ENCODE assay signal across 9 mouse cellular contexts in the genomic region with DNA sequence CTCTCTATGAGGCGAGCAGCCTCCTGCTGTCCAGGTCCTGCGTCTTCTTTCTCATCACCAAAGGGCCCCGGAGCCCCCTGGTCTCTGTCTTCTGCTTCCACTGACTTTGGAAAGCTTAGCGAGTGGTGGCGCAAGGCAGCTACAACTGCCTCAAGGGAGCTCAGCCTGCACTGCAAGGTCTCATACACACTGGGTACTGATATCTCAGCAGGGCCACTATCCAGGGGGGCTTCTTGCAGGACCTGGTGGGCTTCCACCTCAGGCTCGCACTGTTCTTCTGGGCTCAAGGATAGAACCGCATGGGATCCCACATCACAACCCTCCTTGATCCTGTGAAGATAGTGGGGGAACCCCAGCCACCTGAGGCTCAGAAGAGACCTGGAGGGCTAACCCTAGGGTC. TPM values are rescaled to one million over a fixed set of nuclear protein-coding genes. Genes with fewer than 3 reads are reported as not detected.
DNase-seq lines count a peak whose midpoint lies in the region; ATAC-seq and TF ChIP-seq lines count a peak whose summit lies in the region.
"Had no signal": no experiment of that assay in that cellular context is flagged by ENCODE, and none has a peak within 500 bp of the region (broad histone marks: within the 10 kb centered on the region; RNA-seq: fewer than 3 reads in every experiment).

No protein-coding gene starts in this region.

- H3K27me3 ChIP-seq in forebrain, embryonic 11.5 days (ENCODE audit: control insufficient read depth, insufficient read depth, low read length), result no peaks in the 10 kb centered on the region
- H3K27me3 ChIP-seq in forebrain, embryonic 15.5 days, result no peaks in the 10 kb centered on the region
- no peaks in the 10 kb centered on the region for H3K27me3 ChIP-seq in heart, embryonic 15.5 days
- no peaks in the 10 kb centered on the region for H3K27me3 ChIP-seq in liver, embryonic 11.5 days (replicated peaks; ENCODE audit: control insufficient read depth, insufficient read depth, low read length)

- H3K4me1 ChIP-seq in forebrain, embryonic 11.5 days (replicated peaks; ENCODE audit: control insufficient read depth, insufficient read depth, low read length), result peaks cover 7% of the 10 kb centered on the region
- H3K4me1 ChIP-seq in forebrain, embryonic 15.5 days, result peaks cover 17% of the 10 kb centered on the region
- H3K4me1 ChIP-seq in heart, embryonic 15.5 days (replicated peaks), result peaks cover 13% of the 10 kb centered on the region
- peaks cover 14% of the 10 kb centered on the region for H3K4me1 ChIP-seq in liver, embryonic 11.5 days (replicated peaks; ENCODE audit: control insufficient read depth, insufficient read depth, low read length)

- no peaks in the 10 kb centered on the region for H3K9me3 ChIP-seq in forebrain, embryonic 11.5 days (ENCODE audit: control insufficient read depth, low read length)
- no peaks in the 10 kb centered on the region for H3K9me3 ChIP-seq in forebrain, embryonic 15.5 days
- H3K9me3 ChIP-seq in heart, embryonic 15.5 days (replicated peaks), result no peaks in the 10 kb centered on the region
- H3K9me3 ChIP-seq in liver, embryonic 11.5 days (ENCODE audit: control insufficient read depth, low read length), result no peaks in the 10 kb centered on the region
- H3K9me3 ChIP-seq: forebrain, embryonic 12.5 days had no signal

- H3K9ac ChIP-seq in forebrain, embryonic 11.5 days (ENCODE audit: low read length), result no peak overlapping the region
- H3K9ac ChIP-seq in forebrain, embryonic 15.5 days (replicated peaks), result no peak overlapping the region
- H3K9ac ChIP-seq in heart, embryonic 15.5 days, result 0 out of 2 replicates have a peak overlapping the region, but pooled peaks have one; percentile 26
- H3K9ac ChIP-seq in liver, embryonic 11.5 days (ENCODE audit: low read depth, low read length), result no peak overlapping the region
- H3K9ac ChIP-seq: forebrain, embryonic 12.5 days had no signal

- intact Hi-C loops in left cerebral cortex, adult 2 months (cut with DNase I), result no loop called here
- intact Hi-C loops in left cerebral cortex, postnatal 4 days (cut with DNase I), result no loop called here

- no peak overlapping the region for H3K4me2 ChIP-seq in forebrain, embryonic 11.5 days (ENCODE audit: low read depth, low read length, severe bottlenecking)
- H3K4me2 ChIP-seq in forebrain, embryonic 15.5 days (replicated peaks), result no peak overlapping the region
- peak overlapping the region; percentile 84 for H3K4me2 ChIP-seq in heart, embryonic 15.5 days
- peak overlapping the region; percentile 35 for H3K4me2 ChIP-seq in liver, embryonic 11.5 days
- H3K4me2 ChIP-seq: forebrain, embryonic 12.5 days had no signal

- TF ChIP-seq CTCF in left cerebral cortex, adult 2 months (IDR thresholded peaks at IDR 0.05), result no peak

- ATAC-seq in forebrain, embryonic 11.5 days (replicated peaks; ENCODE audit: low FRiP score), result no peak
- no peak for ATAC-seq in forebrain, embryonic 15.5 days (replicated peaks)
- ATAC-seq in heart, embryonic 15.5 days (replicated peaks; ENCODE audit: insufficient number of reproducible peaks, insufficient read depth, low FRiP score, low read depth), result no peak
- ATAC-seq in liver, embryonic 11.5 days (replicated peaks; ENCODE audit: low FRiP score), result no peak
- no peak for ATAC-seq in megakaryocyte-erythroid progenitor cell, adult 5-6 weeks (replicated peaks; ENCODE audit: low FRiP score, low TSS enrichment, poor library complexity, severe bottlenecking)

- no peak overlapping the region for H3K27ac ChIP-seq in forebrain, embryonic 11.5 days (ENCODE audit: low read depth, low read length)
- no peak overlapping the region for H3K27ac ChIP-seq in forebrain, embryonic 15.5 days (replicated peaks)
- no peak overlapping the region for H3K27ac ChIP-seq in left cerebral cortex, adult 2 months
- 0 out of 2 replicates have a peak overlapping the region, but pooled peaks have one; percentile 81 for H3K27ac ChIP-seq in heart, embryonic 15.5 days
- H3K27ac ChIP-seq in liver, embryonic 11.5 days (ENCODE audit: low read depth, low read length), result no peak overlapping the region
- H3K27ac ChIP-seq: forebrain, embryonic 12.5 days had no signal

- WGBS in forebrain, embryonic 11.5 days, result 85% methylated on average over 7 of the region's 7 CpGs
- 80% methylated on average over 7 of the region's 7 CpGs for WGBS in forebrain, embryonic 15.5 days
- 71% methylated on average over 7 of the region's 7 CpGs for WGBS in heart, embryonic 15.5 days
- 78% methylated on average over 7 of the region's 7 CpGs for WGBS in liver, embryonic 11.5 days

- H3K36me3 ChIP-seq in forebrain, embryonic 11.5 days (ENCODE audit: control insufficient read depth, insufficient read depth, low read length), result no peaks in the 10 kb centered on the region; the same call in 1 of the 2 replicates
- H3K36me3 ChIP-seq in forebrain, embryonic 15.5 days, result peaks cover 10% of the 10 kb centered on the region
- peaks cover 10% of the 10 kb centered on the region for H3K36me3 ChIP-seq in heart, embryonic 15.5 days
- peaks cover 8% of the 10 kb centered on the region; the same call in 1 of the 2 replicates for H3K36me3 ChIP-seq in liver, embryonic 11.5 days (ENCODE audit: control insufficient read depth, insufficient read depth, low read length)

- DNase-seq in forebrain, embryonic 11.5 days (ENCODE audit: low spot score), result peak; percentile 30
- DNase-seq in left cerebral cortex, adult 2 months (ENCODE audit: extremely low spot score in 1 of 2, low spot score in 2 of 2), result peak in 1 of 2 experiments; percentile 9
- DNase-seq in left cerebral cortex, postnatal 4 days, result no peak
- DNase-seq in liver, embryonic 11.5 days (ENCODE audit: low spot score), result no peak
- no peak for DNase-seq in urinary bladder, postnatal 10 days (ENCODE audit: low spot score)

- H3K4me3 ChIP-seq in forebrain, embryonic 11.5 days (ENCODE audit: low read depth, low read length), result no peak overlapping the region
- no peak overlapping the region for H3K4me3 ChIP-seq in forebrain, embryonic 15.5 days
- peak overlapping the region; percentile 24; the same call in 1 of the 2 replicates for H3K4me3 ChIP-seq in left cerebral cortex, adult 2 months
- peak overlapping the region; percentile 27 for H3K4me3 ChIP-seq in heart, embryonic 15.5 days
- 0 out of 2 replicates have a peak overlapping the region, but pooled peaks have one; percentile 17 for H3K4me3 ChIP-seq in liver, embryonic 11.5 days (ENCODE audit: low read depth, low read length)
- H3K4me3 ChIP-seq: forebrain, embryonic 12.5 days had no signal

RNA-seq across cellular contexts. Expression of a gene that starts 1.1 kb away (rescaled TPM):
- 4.2 and 4.5 TPM in 2 replicates for polyA plus RNA-seq in forebrain, embryonic 11.5 days (2014; fragmentation: Nextera tagmentation; extraction: Ambion mirVana)
- polyA plus RNA-seq in forebrain, embryonic 15.5 days (2015; fragmentation: Nextera tagmentation; extraction: Ambion mirVana), result 5.5 and 6.0 TPM in 2 replicates
- 1 to 10 TPM; 4.6 to 4.7 TPM for total RNA-seq in left cerebral cortex, adult 2 months (2021)
- total RNA-seq in left cerebral cortex, postnatal 4 days (2021), result 1 to 10 TPM; 6.5 TPM
- polyA plus RNA-seq in heart, embryonic 15.5 days (2015; fragmentation: Nextera tagmentation; extraction: Ambion mirVana), result 14.6 and 17.3 TPM in 2 replicates
- polyA plus RNA-seq in liver, embryonic 11.5 days (2014; fragmentation: Nextera tagmentation; extraction: Ambion mirVana), result 6.6 and 6.7 TPM in 2 replicates
- not detected in 2 replicates for total RNA-seq in megakaryocyte-erythroid progenitor cell, adult 5-6 weeks (2014; fragmentation: Nextera tagmentation)
- total RNA-seq in megakaryocyte-erythroid progenitor cell, adult 5-6 weeks (2017), result not detected in 2 replicates

RNA-seq across cellular contexts. Expression of a gene that starts 2.2 kb away (rescaled TPM):
- 106 and 119 TPM in 2 replicates for polyA plus RNA-seq in forebrain, embryonic 11.5 days (2014; fragmentation: Nextera tagmentation; extraction: Ambion mirVana)
- polyA plus RNA-seq in forebrain, embryonic 15.5 days (2015; fragmentation: Nextera tagmentation; extraction: Ambion mirVana), result 102 and 108 TPM in 2 replicates
- 100 to 1,000 TPM in 1 of 2 experiments, 10 to 100 TPM in 1; 97.3 to 107 TPM for total RNA-seq in left cerebral cortex, adult 2 months (2021)
- 10 to 100 TPM; 75.8 to 88.0 TPM for total RNA-seq in left cerebral cortex, postnatal 4 days (2021)
- 75.5 and 89.9 TPM in 2 replicates for polyA plus RNA-seq in heart, embryonic 15.5 days (2015; fragmentation: Nextera tagmentation; extraction: Ambion mirVana)
- polyA plus RNA-seq in liver, embryonic 11.5 days (2014; fragmentation: Nextera tagmentation; extraction: Ambion mirVana), result 102 and 111 TPM in 2 replicates
- 107 and 130 TPM in 2 replicates for total RNA-seq in megakaryocyte-erythroid progenitor cell, adult 5-6 weeks (2014; fragmentation: Nextera tagmentation)
- total RNA-seq in megakaryocyte-erythroid progenitor cell, adult 5-6 weeks (2017), result 73.7 and 90.2 TPM in 2 replicates

RNA-seq across cellular contexts. Expression of a gene that starts 11.3 kb away (rescaled TPM):
- polyA plus RNA-seq in forebrain, embryonic 11.5 days (2014; fragmentation: Nextera tagmentation; extraction: Ambion mirVana), result 38.7 and 42.2 TPM in 2 replicates
- polyA plus RNA-seq in forebrain, embryonic 15.5 days (2015; fragmentation: Nextera tagmentation; extraction: Ambion mirVana), result 17.2 and 18.3 TPM in 2 replicates
- under 1 TPM; 0.35 to 0.36 TPM for total RNA-seq in left cerebral cortex, adult 2 months (2021)
- total RNA-seq in left cerebral cortex, postnatal 4 days (2021), result 1 to 10 TPM; 2.3 to 3.2 TPM
- polyA plus RNA-seq in heart, embryonic 15.5 days (2015; fragmentation: Nextera tagmentation; extraction: Ambion mirVana), result 23.0 and 34.0 TPM in 2 replicates
- 43.9 and 52.9 TPM in 2 replicates for polyA plus RNA-seq in liver, embryonic 11.5 days (2014; fragmentation: Nextera tagmentation; extraction: Ambion mirVana)
- total RNA-seq in megakaryocyte-erythroid progenitor cell, adult 5-6 weeks (2014; fragmentation: Nextera tagmentation), result 42.2 and 46.2 TPM in 2 replicates
- 13.3 and 23.5 TPM in 2 replicates for total RNA-seq in megakaryocyte-erythroid progenitor cell, adult 5-6 weeks (2017)

RNA-seq across cellular contexts. Expression of a gene that starts 12.7 kb away (rescaled TPM):
- polyA plus RNA-seq in forebrain, embryonic 11.5 days (2014; fragmentation: Nextera tagmentation; extraction: Ambion mirVana), result 49.1 and 51.4 TPM in 2 replicates
- 15.5 and 16.6 TPM in 2 replicates for polyA plus RNA-seq in forebrain, embryonic 15.5 days (2015; fragmentation: Nextera tagmentation; extraction: Ambion mirVana)
- 10 to 100 TPM; 41.7 to 44.8 TPM for total RNA-seq in left cerebral cortex, adult 2 months (2021)
- total RNA-seq in left cerebral cortex, postnatal 4 days (2021), result 10 to 100 TPM; 32.2 to 33.1 TPM
- polyA plus RNA-seq in heart, embryonic 15.5 days (2015; fragmentation: Nextera tagmentation; extraction: Ambion mirVana), result 43.4 and 51.5 TPM in 2 replicates
- polyA plus RNA-seq in liver, embryonic 11.5 days (2014; fragmentation: Nextera tagmentation; extraction: Ambion mirVana), result 43.7 and 44.6 TPM in 2 replicates
- 1.4 and 3.2 TPM in 2 replicates for total RNA-seq in megakaryocyte-erythroid progenitor cell, adult 5-6 weeks (2014; fragmentation: Nextera tagmentation)
- total RNA-seq in megakaryocyte-erythroid progenitor cell, adult 5-6 weeks (2017), result 1.7 TPM in 1 of 2 replicates, not detected in the other

RNA-seq across cellular contexts. Expression of a gene that starts 23.4 kb away (rescaled TPM):
- polyA plus RNA-seq in forebrain, embryonic 11.5 days (2014; fragmentation: Nextera tagmentation; extraction: Ambion mirVana), result 2.9 and 3.3 TPM in 2 replicates
- 7.3 and 8.0 TPM in 2 replicates for polyA plus RNA-seq in forebrain, embryonic 15.5 days (2015; fragmentation: Nextera tagmentation; extraction: Ambion mirVana)
- total RNA-seq in left cerebral cortex, adult 2 months (2021), result 10 to 100 TPM; 16.6 to 19.0 TPM
- total RNA-seq in left cerebral cortex, postnatal 4 days (2021), result 10 to 100 TPM; 17.9 to 18.5 TPM
- polyA plus RNA-seq in heart, embryonic 15.5 days (2015; fragmentation: Nextera tagmentation; extraction: Ambion mirVana), result 4.9 and 7.2 TPM in 2 replicates
- polyA plus RNA-seq in liver, embryonic 11.5 days (2014; fragmentation: Nextera tagmentation; extraction: Ambion mirVana), result 5.8 and 6.9 TPM in 2 replicates
- 6.4 and 7.4 TPM in 2 replicates for total RNA-seq in megakaryocyte-erythroid progenitor cell, adult 5-6 weeks (2014; fragmentation: Nextera tagmentation)
- 8.1 and 13.8 TPM in 2 replicates for total RNA-seq in megakaryocyte-erythroid progenitor cell, adult 5-6 weeks (2017)

Comparison
In these comparisons a context has a peak if more than half of its experiments do, and no peak if none do; other contexts are left out.
1. H3K4me2 ChIP-seq: peak in heart, embryonic 15.5 days (single experiment) and liver, embryonic 11.5 days (single experiment); none in forebrain, embryonic 11.5 days (single experiment) and forebrain, embryonic 15.5 days (single experiment).
2. H3K4me3 ChIP-seq: peak in left cerebral cortex, adult 2 months (single experiment), heart, embryonic 15.5 days (single experiment) and liver, embryonic 11.5 days (single experiment); none in forebrain, embryonic 11.5 days (single experiment) and forebrain, embryonic 15.5 days (single experiment).